Mouse (Mus musculus) T-helper 17 cell (primary cell): ENCODE data around the gene Zfp810.

ENCODE experiments used
- in situ Hi-C, 2 experiments: fragments of 300-600 bp; cut with MboI, MseI; formaldehyde crosslinking; loops; 1 replicate in 1 of 2; 2 replicates in 1 of 2; pipeline ENCODE4 v1.15.1; 2025; ENCODE audit warnings: high pct_unique_total_duplicates in 2 of 2

Zfp810 gene

GRCm38 (mm10) chr9:22261594-22261993 lies 45.9 kb downstream of the Zfp810 start:
- in situ Hi-C loops = no loop called here

- in situ Hi-C loops = no loop called here
Observed at GRCm38 (mm10) chr9:22260092-22260422, 47.4 kb downstream of the Zfp810 start.

GRCm38 (mm10) chr9:22259184-22260091 lies 48.0 kb downstream of the Zfp810 start, which contains the start of gene Zfp599:
Gene Zfp599, minus strand, starts transcription at chr9:22259895.
- in situ Hi-C loops = no loop called here

- in situ Hi-C loops = no loop called here
Observed at GRCm38 (mm10) chr9:22258784-22259183, 48.7 kb downstream of the Zfp810 start.

GRCm38 (mm10) chr9:22256579-22256978 lies 50.9 kb downstream of the Zfp810 start:
- in situ Hi-C loops = no loop called here

GRCm38 (mm10) chr9:22244242-22244641 lies 63.2 kb downstream of the Zfp810 start:
- in situ Hi-C loops = no loop called here

- in situ Hi-C loops = no loop called here
Observed at GRCm38 (mm10) chr9:22240001-22240400, 67.4 kb downstream of the Zfp810 start.

- in situ Hi-C loops = no loop called here
Observed at GRCm38 (mm10) chr9:22230556-22230955, 76.9 kb downstream of the Zfp810 start.

- in situ Hi-C loops = no loop called here
Observed at GRCm38 (mm10) chr9:22230061-22230460, 77.4 kb downstream of the Zfp810 start.

GRCm38 (mm10) chr9:22229386-22230026 lies 77.9 kb downstream of the Zfp810 start:
- in situ Hi-C loops = loop anchor here in 1 of 2 experiments (5.0 kb wide), 1 partner anchor 78 kb away; the partner anchor contains the start of gene Zfp810

GRCm38 (mm10) chr9:22226846-22227245 lies 80.6 kb downstream of the Zfp810 start:
- in situ Hi-C loops = loop anchor here in 1 of 2 experiments (5.0 kb wide), 1 partner anchor 80 kb away; the partner anchor contains the start of gene Zfp810
